Mouse (Mus musculus): ENCODE data around the gene Tceanc2. TPM values are rescaled to one million over a fixed set of nuclear protein-coding genes. Genes with fewer than 3 reads are reported as not detected.
"Not testable (repeated sequence)": the region's sequence is repeated elsewhere in the genome, so short reads cannot be mapped to it uniquely, and the experiment has no call there.

The Tceanc2 gene
- total RNA-seq, 2 experiments from 2014 or later, result 15.0 to 20.8 TPM

GRCm38 (mm10) chr4:107136531-107136930 lies 42.4 kb downstream of the Tceanc2 start:
- intact Hi-C loops (cut with DNase I), result no loop called here
- no peak for DNase-seq (ENCODE audit: low spot score in 2 of 2)

GRCm38 (mm10) chr4:107135663-107136062 lies 43.3 kb downstream of the Tceanc2 start:
- intact Hi-C loops (cut with DNase I), result no loop called here
- no peak for DNase-seq (ENCODE audit: low spot score in 2 of 2)

GRCm38 (mm10) chr4:107134891-107135290 lies 44.0 kb downstream of the Tceanc2 start:
- intact Hi-C loops (cut with DNase I), result no loop called here
- DNase-seq (ENCODE audit: low spot score in 2 of 2), result no peak

GRCm38 (mm10) chr4:107130534-107130933 lies 48.4 kb downstream of the Tceanc2 start:
- intact Hi-C loops (cut with DNase I), result no loop called here
- DNase-seq (ENCODE audit: low spot score in 2 of 2), result no peak

- DNase-seq (ENCODE audit: low spot score in 2 of 2), result no peak
Observed at GRCm38 (mm10) chr4:107129373-107129772, 49.5 kb downstream of the Tceanc2 start.

GRCm38 (mm10) chr4:107127901-107128669 lies 50.8 kb downstream of the Tceanc2 start:
- DNase-seq (ENCODE audit: low spot score in 2 of 2), result no peak
- intact Hi-C loops (cut with DNase I), result no loop called here

More at GRCm38 (mm10) chr4:107129373-107129772, 49.5 kb downstream of the Tceanc2 start:
- intact Hi-C loops (cut with DNase I), result no loop called here

- intact Hi-C loops (cut with DNase I), result no loop called here
- no peak for DNase-seq (ENCODE audit: low spot score in 2 of 2)
Observed at GRCm38 (mm10) chr4:107126891-107127524, 51.9 kb downstream of the Tceanc2 start.

- intact Hi-C loops (cut with DNase I), result no loop called here
- DNase-seq (ENCODE audit: low spot score in 2 of 2), result no peak
Observed at GRCm38 (mm10) chr4:107126389-107126788, 52.5 kb downstream of the Tceanc2 start.

- intact Hi-C loops (cut with DNase I), result no loop called here
- DNase-seq (ENCODE audit: low spot score in 2 of 2), result no peak
Observed at GRCm38 (mm10) chr4:107125101-107125500, 53.8 kb downstream of the Tceanc2 start.

GRCm38 (mm10) chr4:107124376-107124775 lies 54.5 kb downstream of the Tceanc2 start:
- intact Hi-C loops (cut with DNase I), result no loop called here
- peak in 1 of 2 experiments; percentile 19 for DNase-seq (ENCODE audit: low spot score in 2 of 2)

GRCm38 (mm10) chr4:107121165-107121943 lies 57.6 kb downstream of the Tceanc2 start:
- no peak for DNase-seq (ENCODE audit: low spot score in 2 of 2)
- intact Hi-C loops (cut with DNase I), result no loop called here

GRCm38 (mm10) chr4:107120676-107121075 lies 58.2 kb downstream of the Tceanc2 start:
- intact Hi-C loops (cut with DNase I), result no loop called here

GRCm38 (mm10) chr4:107119056-107119455 lies 59.9 kb downstream of the Tceanc2 start:
- intact Hi-C loops (cut with DNase I), result no loop called here
- no peak for DNase-seq (ENCODE audit: low spot score in 2 of 2)

More at GRCm38 (mm10) chr4:107120676-107121075, 58.2 kb downstream of the Tceanc2 start:
- no peak for DNase-seq (ENCODE audit: low spot score in 2 of 2)

GRCm38 (mm10) chr4:107117741-107118385 lies 61.1 kb downstream of the Tceanc2 start:
- no peak for DNase-seq (ENCODE audit: low spot score in 2 of 2)
- intact Hi-C loops (cut with DNase I), result no loop called here

- intact Hi-C loops (cut with DNase I), result no loop called here
- no peak for DNase-seq (ENCODE audit: low spot score in 2 of 2)
Observed at GRCm38 (mm10) chr4:107114278-107114677, 64.6 kb downstream of the Tceanc2 start.

- DNase-seq (ENCODE audit: low spot score in 2 of 2); intact Hi-C loops (cut with DNase I): not testable (repeated sequence)
Observed at GRCm38 (mm10) chr4:107109181-107109580, 69.7 kb downstream of the Tceanc2 start.

GRCm38 (mm10) chr4:107108291-107108731 lies 70.6 kb downstream of the Tceanc2 start:
- intact Hi-C loops (cut with DNase I), result no loop called here
- peak in 1 of 2 experiments; percentile 20 for DNase-seq (ENCODE audit: low spot score in 2 of 2)

- DNase-seq (ENCODE audit: low spot score in 2 of 2), result no peak
- intact Hi-C loops (cut with DNase I), result no loop called here
Observed at GRCm38 (mm10) chr4:107106777-107107176, 72.1 kb downstream of the Tceanc2 start.

- DNase-seq (ENCODE audit: low spot score in 2 of 2), result no peak
- intact Hi-C loops (cut with DNase I), result no loop called here
Observed at GRCm38 (mm10) chr4:107102220-107102619, 76.7 kb downstream of the Tceanc2 start.
